Mouse (Mus musculus): ENCODE measurements around the gene Ror1. TPM values are rescaled to one million over a fixed set of nuclear protein-coding genes. Genes with fewer than 3 reads are reported as not detected.

Gene Ror1
- polyA plus RNA-seq (2015; fragmentation: Nextera tagmentation; extraction: Ambion mirVana) = 10.5 and 11.1 TPM in 2 replicates

- Histone ChIP-seq H3K4me2 (peak within 1 kb of the TSS; percentile 87), H3K27ac (peak within 1 kb of the TSS; percentile 95), H3K9ac (peak within 1 kb of the TSS; percentile 85), H3K9me3 (replicated peaks) (no peaks in the 10 kb centered on the region), H3K4me3 (replicated peaks) (peak within 1 kb of the TSS; percentile 84), H3K36me3 (no peaks in the 10 kb centered on the region), H3K27me3 (no peaks in the 10 kb centered on the region; the same call in 1 of the 2 replicates), H3K4me1 (peaks cover 22% of the 10 kb centered on the region)
- ATAC-seq (replicated peaks; ENCODE audit: low FRiP score) = peak; percentile 91
- under 1% methylated on average over 76 of the region's 76 CpGs for WGBS
Observed at GRCm38 (mm10) chr4:100095685-100096595, at the start of gene Ror1. Gene Ror1, plus strand, starts transcription at chr4:100095791.

GRCm38 (mm10) chr4:100047066-100047465, 48.5 kb upstream of the Ror1 start:
- ATAC-seq (replicated peaks; ENCODE audit: low FRiP score) = no peak
- WGBS = 30% methylated on average over 6 of the region's 6 CpGs
- H3K36me3 ChIP-seq = no peaks in the 10 kb centered on the region
- H3K9ac ChIP-seq = no peak overlapping the region
- H3K4me2 ChIP-seq = no peak overlapping the region
- H3K27ac ChIP-seq = no peak overlapping the region
- H3K4me3 ChIP-seq (replicated peaks) = no peak overlapping the region
- no peaks in the 10 kb centered on the region for H3K9me3 ChIP-seq (replicated peaks)
- no peaks in the 10 kb centered on the region for H3K27me3 ChIP-seq
- H3K4me1 ChIP-seq = peaks cover 14% of the 10 kb centered on the region; the same call in 1 of the 2 replicates

- H3K9me3 ChIP-seq (replicated peaks) = no peaks in the 10 kb centered on the region
- peaks cover 16% of the 10 kb centered on the region; the same call in 1 of the 2 replicates for H3K4me1 ChIP-seq
- ATAC-seq (replicated peaks; ENCODE audit: low FRiP score) = no peak
- no peaks in the 10 kb centered on the region for H3K27me3 ChIP-seq
- no peak overlapping the region for H3K4me3 ChIP-seq (replicated peaks)
- peak overlapping the region; percentile 37; the same call in 1 of the 2 replicates for H3K27ac ChIP-seq
- no peak overlapping the region for H3K4me2 ChIP-seq
- 56% methylated on average over 7 of the region's 7 CpGs for WGBS
- no peak overlapping the region for H3K9ac ChIP-seq
- H3K36me3 ChIP-seq = no peaks in the 10 kb centered on the region
Observed at GRCm38 (mm10) chr4:100048351-100048950, 47.1 kb upstream of the Ror1 start.

- H3K4me3 ChIP-seq (replicated peaks) = no peak overlapping the region
- no peaks in the 10 kb centered on the region for H3K27me3 ChIP-seq
- peak; percentile 58; the same call in 1 of the 2 replicates for ATAC-seq (replicated peaks; ENCODE audit: low FRiP score)
- no peaks in the 10 kb centered on the region for H3K36me3 ChIP-seq
- H3K4me2 ChIP-seq = no peak overlapping the region
- H3K9me3 ChIP-seq (replicated peaks) = no peaks in the 10 kb centered on the region
- H3K27ac ChIP-seq = peak overlapping the region; percentile 19; the same call in 1 of the 2 replicates
- H3K9ac ChIP-seq = no peak overlapping the region
- peaks cover 23% of the 10 kb centered on the region; the same call in 1 of the 2 replicates for H3K4me1 ChIP-seq
Observed at GRCm38 (mm10) chr4:100051767-100052166, 43.8 kb upstream of the Ror1 start.

GRCm38 (mm10) chr4:100052258-100052657, 43.3 kb upstream of the Ror1 start:
- H3K4me1 ChIP-seq = peaks cover 23% of the 10 kb centered on the region; the same call in 1 of the 2 replicates
- no peak for ATAC-seq (replicated peaks; ENCODE audit: low FRiP score)
- H3K4me3 ChIP-seq (replicated peaks) = no peak overlapping the region
- H3K36me3 ChIP-seq = no peaks in the 10 kb centered on the region
- H3K9me3 ChIP-seq (replicated peaks) = no peaks in the 10 kb centered on the region
- no peak overlapping the region for H3K9ac ChIP-seq
- no peaks in the 10 kb centered on the region for H3K27me3 ChIP-seq
- no peak overlapping the region for H3K4me2 ChIP-seq
- no peak overlapping the region for H3K27ac ChIP-seq
- WGBS = 60% methylated on average over 3 of the region's 3 CpGs

GRCm38 (mm10) chr4:100056046-100056445, 39.5 kb upstream of the Ror1 start:
- H3K9me3 ChIP-seq (replicated peaks) = no peaks in the 10 kb centered on the region
- no peak overlapping the region for H3K9ac ChIP-seq
- no peaks in the 10 kb centered on the region; the same call in 1 of the 2 replicates for H3K27me3 ChIP-seq
- H3K27ac ChIP-seq = no peak overlapping the region
- peaks cover 19% of the 10 kb centered on the region for H3K4me1 ChIP-seq
- H3K4me2 ChIP-seq = no peak overlapping the region
- H3K36me3 ChIP-seq = no peaks in the 10 kb centered on the region
- 51% methylated on average over 9 of the region's 9 CpGs for WGBS
- ATAC-seq (replicated peaks; ENCODE audit: low FRiP score) = no peak
- no peak overlapping the region for H3K4me3 ChIP-seq (replicated peaks)

- Histone ChIP-seq H3K27me3 (no peaks in the 10 kb centered on the region; the same call in 1 of the 2 replicates), H3K9ac (no peak overlapping the region), H3K4me2 (no peak overlapping the region), H3K27ac (no peak overlapping the region), H3K36me3 (no peaks in the 10 kb centered on the region), H3K9me3 (replicated peaks) (no peaks in the 10 kb centered on the region), H3K4me3 (replicated peaks) (no peak overlapping the region), H3K4me1 (peaks cover 23% of the 10 kb centered on the region)
- WGBS = 51% methylated on average over 4 of the region's 4 CpGs
- ATAC-seq (replicated peaks; ENCODE audit: low FRiP score) = no peak
Observed at GRCm38 (mm10) chr4:100056446-100056845, 39.1 kb upstream of the Ror1 start.

GRCm38 (mm10) chr4:100057381-100057780, 38.2 kb upstream of the Ror1 start:
- WGBS = 90% methylated on average over 13 of the region's 13 CpGs
- no peaks in the 10 kb centered on the region for H3K36me3 ChIP-seq
- no peak overlapping the region for H3K27ac ChIP-seq
- no peak overlapping the region for H3K4me3 ChIP-seq (replicated peaks)
- no peak for ATAC-seq (replicated peaks; ENCODE audit: low FRiP score)
- no peak overlapping the region for H3K9ac ChIP-seq
- no peaks in the 10 kb centered on the region for H3K9me3 ChIP-seq (replicated peaks)
- no peak overlapping the region for H3K4me2 ChIP-seq
- H3K4me1 ChIP-seq = peaks cover 22% of the 10 kb centered on the region
- H3K27me3 ChIP-seq = no peaks in the 10 kb centered on the region; the same call in 1 of the 2 replicates

- no peak overlapping the region for H3K9ac ChIP-seq
- H3K27ac ChIP-seq = no peak overlapping the region
- 93% methylated on average over 5 of the region's 5 CpGs for WGBS
- no peaks in the 10 kb centered on the region for H3K36me3 ChIP-seq
- H3K9me3 ChIP-seq (replicated peaks) = no peaks in the 10 kb centered on the region
- no peaks in the 10 kb centered on the region; the same call in 1 of the 2 replicates for H3K27me3 ChIP-seq
- peaks cover 22% of the 10 kb centered on the region for H3K4me1 ChIP-seq
- H3K4me2 ChIP-seq = no peak overlapping the region
- H3K4me3 ChIP-seq (replicated peaks) = no peak overlapping the region
- ATAC-seq (replicated peaks; ENCODE audit: low FRiP score) = no peak
Observed at GRCm38 (mm10) chr4:100058631-100059030, 37.0 kb upstream of the Ror1 start.

GRCm38 (mm10) chr4:100059811-100060210, 35.8 kb upstream of the Ror1 start:
- H3K4me2 ChIP-seq = no peak overlapping the region
- no peaks in the 10 kb centered on the region; the same call in 1 of the 2 replicates for H3K27me3 ChIP-seq
- H3K9me3 ChIP-seq (replicated peaks) = no peaks in the 10 kb centered on the region
- peaks cover 22% of the 10 kb centered on the region for H3K4me1 ChIP-seq
- WGBS = 35% methylated on average over 3 of the region's 3 CpGs
- H3K27ac ChIP-seq = no peak overlapping the region
- ATAC-seq (replicated peaks; ENCODE audit: low FRiP score) = no peak
- H3K4me3 ChIP-seq (replicated peaks) = no peak overlapping the region
- H3K36me3 ChIP-seq = no peaks in the 10 kb centered on the region
- H3K9ac ChIP-seq = no peak overlapping the region

GRCm38 (mm10) chr4:100061396-100062066, 34.1 kb upstream of the Ror1 start:
- Histone ChIP-seq H3K27me3 (no peaks in the 10 kb centered on the region; the same call in 1 of the 2 replicates), H3K4me3 (replicated peaks) (no peak overlapping the region), H3K9ac (no peak overlapping the region), H3K36me3 (no peaks in the 10 kb centered on the region), H3K9me3 (replicated peaks) (no peaks in the 10 kb centered on the region), H3K4me2 (no peak overlapping the region), H3K27ac (no peak overlapping the region), H3K4me1 (peaks cover 16% of the 10 kb centered on the region)
- no peak for ATAC-seq (replicated peaks; ENCODE audit: low FRiP score)
- 50% methylated on average over 19 of the region's 19 CpGs for WGBS
